Mouse (Mus musculus) lung, postnatal 0 days (tissue): ENCODE data around the gene Epb41l1.

Experiments
- CTCF ChIP-seq: IDR thresholded peaks from 2 replicates; pipeline ENCODE4 v1.5.1; 2016; ENCODE audit warnings: antibody characterized with exemption, mild to moderate bottlenecking
- EP300 ChIP-seq: IDR thresholded peaks from 2 replicates; pipeline ENCODE4 v1.6.1; 2016; ENCODE audit warnings: antibody characterized with exemption, mild to moderate bottlenecking, control low read depth

GRCm38 (mm10) chr2:156571521-156571920 lies 150.8 kb downstream of the Epb41l1 start:
- TF ChIP-seq CTCF (no peak), EP300 (no peak)
